Mouse (Mus musculus) neural tube, embryonic 13.5 days (tissue): ENCODE data around the gene Spi1. TPM values are rescaled to one million over a fixed set of nuclear protein-coding genes. Genes with fewer than 3 reads are reported as not detected.

Source experiments
- ATAC-seq: fragments of 200-750 bp; cut with Nextera tagmentation; 2 replicates; pipeline ENCODE4 v1.8.0; 2017; ENCODE audit warnings: low read depth, mild to moderate bottlenecking, moderate TSS enrichment, moderate library complexity
- H3K27ac ChIP-seq: fragments of 300-500 bp; sonication (generic); replicated peaks from 2 replicates; pipeline ENCODE4 v1.5.1; 2015; ENCODE audit warnings: moderate library complexity, mild to moderate bottlenecking, inconsistent platforms
- H3K27me3 ChIP-seq: fragments of 300-500 bp; sonication (generic); 2 replicates; pipeline ENCODE4 v1.6.1; 2015; ENCODE audit warnings: mild to moderate bottlenecking, inconsistent platforms
- H3K36me3 ChIP-seq: fragments of 300-500 bp; sonication (generic); 2 replicates; pipeline ENCODE4 v1.6.1; 2015; ENCODE audit warnings: mild to moderate bottlenecking, inconsistent platforms
- H3K4me1 ChIP-seq: fragments of 300-500 bp; sonication (generic); replicated peaks from 2 replicates; pipeline ENCODE4 v1.6.1; 2015; ENCODE audit warnings: inconsistent platforms
- H3K4me2 ChIP-seq: fragments of 300-500 bp; sonication (generic); 2 replicates; pipeline ENCODE4 v1.6.1; 2015; ENCODE audit warnings: inconsistent platforms, mild to moderate bottlenecking, moderate library complexity
- H3K4me3 ChIP-seq: fragments of 300-500 bp; sonication (generic); 2 replicates; pipeline ENCODE4 v1.5.1; 2015; ENCODE audit warnings: mild to moderate bottlenecking, inconsistent platforms
- H3K9ac ChIP-seq: fragments of 300-500 bp; sonication (generic); 2 replicates; pipeline ENCODE4 v1.6.1; 2015; ENCODE audit warnings: moderate library complexity, mild to moderate bottlenecking, inconsistent platforms
- H3K9me3 ChIP-seq: fragments of 300-500 bp; sonication (generic); 2 replicates; pipeline ENCODE4 v1.6.1; 2016; ENCODE audit warnings: inconsistent platforms
- WGBS: fragments of 180-500 bp; shearing (Covaris S2); methylation state at CpG from one replicate; pipeline ENCODE4 v1.1.7; 2015; 5-methylcytosine and 5-hydroxymethylcytosine counted together
- polyA plus RNA-seq: library from polyadenylated mRNA; unstranded; fragments of >200 nt; fragmentation: Nextera tagmentation; extraction: Ambion mirVana; gene quantifications from 2 replicates; pipeline ENCODE4 v1.2.1, GENCODE M21; 2015

The Spi1 gene
- polyA plus RNA-seq, 1 experiment from 2014 or later = 5.2 TPM

DNA sequence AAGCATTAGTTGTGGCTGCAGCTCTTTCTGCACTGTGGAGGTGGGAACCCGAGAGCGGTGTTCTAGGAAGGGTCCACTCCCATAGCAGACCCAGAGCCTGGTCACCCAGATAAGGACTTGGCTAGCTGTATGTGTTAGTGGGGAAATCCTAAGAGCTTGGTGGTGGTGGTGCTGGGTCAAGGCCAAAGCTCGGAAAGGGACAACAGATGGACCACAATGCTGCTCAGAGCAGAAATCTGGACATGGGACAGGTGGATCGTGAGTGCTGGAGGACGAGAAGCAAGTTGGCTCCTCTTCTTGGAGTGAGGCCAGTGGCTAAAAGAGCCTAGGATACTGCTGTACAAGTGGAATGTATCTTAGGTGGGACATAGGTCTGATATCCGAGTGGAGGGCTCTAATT is 37.4 kb downstream of the Spi1 start:
- WGBS = 88% methylated on average over 6 of the region's 6 CpGs

GRCm38 (mm10) chr2:91120261-91120671 is 38.1 kb downstream of the Spi1 start:
- Histone ChIP-seq H3K4me3 (no peak overlapping the region), H3K9ac (no peak overlapping the region), H3K4me2 (no peak overlapping the region), H3K27me3 (peaks cover 6% of the 10 kb centered on the region; the same call in 1 of the 2 replicates), H3K27ac (no peak overlapping the region), H3K36me3 (no peaks in the 10 kb centered on the region), H3K9me3 (no peaks in the 10 kb centered on the region), H3K4me1 (peaks cover 4% of the 10 kb centered on the region)
- ATAC-seq = no peak
- WGBS = 70% methylated on average over 6 of the region's 6 CpGs

More for the DNA sequence above, 37.4 kb downstream of the Spi1 start:
- H3K4me1 ChIP-seq = peaks cover 8% of the 10 kb centered on the region
- peaks cover 6% of the 10 kb centered on the region; the same call in 1 of the 2 replicates for H3K27me3 ChIP-seq
- H3K27ac ChIP-seq = no peak overlapping the region
- no peaks in the 10 kb centered on the region for H3K36me3 ChIP-seq
- no peak overlapping the region for H3K9ac ChIP-seq
- no peak overlapping the region for H3K4me3 ChIP-seq
- H3K9me3 ChIP-seq = no peaks in the 10 kb centered on the region
- no peak overlapping the region for H3K4me2 ChIP-seq
- no peak for ATAC-seq

DNA sequence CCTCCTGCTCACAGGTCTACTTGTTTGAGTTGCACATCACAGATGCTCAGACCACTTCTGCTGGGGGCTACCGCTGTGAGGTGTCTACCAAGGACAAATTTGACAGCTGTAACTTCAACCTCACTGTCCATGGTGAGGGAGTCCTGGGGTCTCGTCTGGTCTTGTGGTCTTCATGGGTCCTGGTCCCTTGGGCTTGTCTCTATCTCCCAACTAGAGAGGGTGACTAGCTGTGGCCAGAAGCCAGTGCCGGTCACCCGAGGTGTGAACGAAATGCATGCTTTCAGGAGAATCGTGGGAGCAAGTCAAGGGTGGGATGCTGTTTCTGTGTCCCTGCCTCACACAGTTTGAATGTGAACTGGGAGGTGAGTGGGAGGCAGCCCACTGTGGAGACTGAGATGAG is 38.8 kb downstream of the Spi1 start:
- no peak overlapping the region for H3K9ac ChIP-seq
- no peak overlapping the region for H3K27ac ChIP-seq
- peaks cover 2% of the 10 kb centered on the region; the same call in 1 of the 2 replicates for H3K27me3 ChIP-seq
- H3K4me3 ChIP-seq = no peak overlapping the region
- no peaks in the 10 kb centered on the region for H3K9me3 ChIP-seq
- ATAC-seq = no peak
- H3K36me3 ChIP-seq = no peaks in the 10 kb centered on the region
- WGBS = 86% methylated on average over 6 of the region's 6 CpGs
- H3K4me2 ChIP-seq = no peak overlapping the region
- no peaks in the 10 kb centered on the region for H3K4me1 ChIP-seq

- no peaks in the 10 kb centered on the region for H3K9me3 ChIP-seq
- ATAC-seq = no peak
- no peaks in the 10 kb centered on the region; the same call in 1 of the 2 replicates for H3K27me3 ChIP-seq
- 76% methylated on average over 8 of the region's 8 CpGs for WGBS
- H3K36me3 ChIP-seq = no peaks in the 10 kb centered on the region
- no peak overlapping the region for H3K9ac ChIP-seq
- H3K4me3 ChIP-seq = no peak overlapping the region
- H3K4me2 ChIP-seq = no peak overlapping the region
- no peaks in the 10 kb centered on the region for H3K4me1 ChIP-seq
- H3K27ac ChIP-seq = no peak overlapping the region
These were observed 39.3 kb downstream of the Spi1 start for GRCm38 (mm10) chr2:91121497-91121896.

GRCm38 (mm10) chr2:91123521-91123920 is 41.3 kb downstream of the Spi1 start:
- ATAC-seq = no peak
- no peak overlapping the region for H3K4me3 ChIP-seq
- 85% methylated on average over 6 of the region's 6 CpGs for WGBS

GRCm38 (mm10) chr2:91125101-91125500 is 42.9 kb downstream of the Spi1 start:
- H3K4me2 ChIP-seq = no peak overlapping the region
- no peak overlapping the region for H3K27ac ChIP-seq
- no peaks in the 10 kb centered on the region for H3K36me3 ChIP-seq
- no peak overlapping the region for H3K9ac ChIP-seq
- H3K27me3 ChIP-seq = no peaks in the 10 kb centered on the region; the same call in 1 of the 2 replicates
- WGBS = 85% methylated on average over 10 of the region's 10 CpGs
- no peaks in the 10 kb centered on the region for H3K4me1 ChIP-seq
- ATAC-seq = no peak
- no peaks in the 10 kb centered on the region for H3K9me3 ChIP-seq
- no peak overlapping the region for H3K4me3 ChIP-seq

More at GRCm38 (mm10) chr2:91123521-91123920, 41.3 kb downstream of the Spi1 start:
- H3K36me3 ChIP-seq = no peaks in the 10 kb centered on the region
- no peak overlapping the region for H3K9ac ChIP-seq
- no peaks in the 10 kb centered on the region for H3K9me3 ChIP-seq
- H3K27ac ChIP-seq = no peak overlapping the region
- no peaks in the 10 kb centered on the region; the same call in 1 of the 2 replicates for H3K27me3 ChIP-seq
- H3K4me1 ChIP-seq = no peaks in the 10 kb centered on the region
- no peak overlapping the region for H3K4me2 ChIP-seq

GRCm38 (mm10) chr2:91128761-91129160 is 46.6 kb downstream of the Spi1 start:
- no peaks in the 10 kb centered on the region for H3K27me3 ChIP-seq
- WGBS = 89% methylated on average over 5 of the region's 5 CpGs
- H3K4me2 ChIP-seq = no peak overlapping the region
- H3K4me1 ChIP-seq = no peaks in the 10 kb centered on the region
- no peaks in the 10 kb centered on the region for H3K36me3 ChIP-seq
- H3K4me3 ChIP-seq = no peak overlapping the region
- no peak for ATAC-seq
- no peak overlapping the region for H3K27ac ChIP-seq
- no peaks in the 10 kb centered on the region for H3K9me3 ChIP-seq
- H3K9ac ChIP-seq = no peak overlapping the region

GRCm38 (mm10) chr2:91130126-91130525 is 47.9 kb downstream of the Spi1 start:
- no peak overlapping the region for H3K4me3 ChIP-seq
- H3K27ac ChIP-seq = no peak overlapping the region
- WGBS = 94% methylated on average over 6 of the region's 6 CpGs
- no peak for ATAC-seq
- H3K9ac ChIP-seq = no peak overlapping the region
- no peaks in the 10 kb centered on the region for H3K9me3 ChIP-seq
- H3K27me3 ChIP-seq = no peaks in the 10 kb centered on the region
- no peak overlapping the region for H3K4me2 ChIP-seq
- no peaks in the 10 kb centered on the region for H3K36me3 ChIP-seq
- no peaks in the 10 kb centered on the region for H3K4me1 ChIP-seq

- WGBS = 92% methylated on average over 15 of the region's 15 CpGs
- Histone ChIP-seq H3K27ac (no peak overlapping the region), H3K4me1 (no peaks in the 10 kb centered on the region), H3K4me2 (no peak overlapping the region), H3K27me3 (no peaks in the 10 kb centered on the region), H3K9ac (no peak overlapping the region), H3K36me3 (no peaks in the 10 kb centered on the region), H3K9me3 (no peaks in the 10 kb centered on the region), H3K4me3 (no peak overlapping the region)
- ATAC-seq = no peak
These were observed 49.1 kb downstream of the Spi1 start for GRCm38 (mm10) chr2:91131251-91131650.

GRCm38 (mm10) chr2:91132035-91132434 is 49.8 kb downstream of the Spi1 start:
- H3K4me2 ChIP-seq = no peak overlapping the region
- H3K4me3 ChIP-seq = no peak overlapping the region
- no peaks in the 10 kb centered on the region for H3K27me3 ChIP-seq
- H3K4me1 ChIP-seq = no peaks in the 10 kb centered on the region
- no peak for ATAC-seq
- WGBS = 86% methylated on average over 3 of the region's 3 CpGs
- H3K9me3 ChIP-seq = no peaks in the 10 kb centered on the region
- no peak overlapping the region for H3K9ac ChIP-seq
- no peak overlapping the region for H3K27ac ChIP-seq
- H3K36me3 ChIP-seq = peaks cover 7% of the 10 kb centered on the region

DNA sequence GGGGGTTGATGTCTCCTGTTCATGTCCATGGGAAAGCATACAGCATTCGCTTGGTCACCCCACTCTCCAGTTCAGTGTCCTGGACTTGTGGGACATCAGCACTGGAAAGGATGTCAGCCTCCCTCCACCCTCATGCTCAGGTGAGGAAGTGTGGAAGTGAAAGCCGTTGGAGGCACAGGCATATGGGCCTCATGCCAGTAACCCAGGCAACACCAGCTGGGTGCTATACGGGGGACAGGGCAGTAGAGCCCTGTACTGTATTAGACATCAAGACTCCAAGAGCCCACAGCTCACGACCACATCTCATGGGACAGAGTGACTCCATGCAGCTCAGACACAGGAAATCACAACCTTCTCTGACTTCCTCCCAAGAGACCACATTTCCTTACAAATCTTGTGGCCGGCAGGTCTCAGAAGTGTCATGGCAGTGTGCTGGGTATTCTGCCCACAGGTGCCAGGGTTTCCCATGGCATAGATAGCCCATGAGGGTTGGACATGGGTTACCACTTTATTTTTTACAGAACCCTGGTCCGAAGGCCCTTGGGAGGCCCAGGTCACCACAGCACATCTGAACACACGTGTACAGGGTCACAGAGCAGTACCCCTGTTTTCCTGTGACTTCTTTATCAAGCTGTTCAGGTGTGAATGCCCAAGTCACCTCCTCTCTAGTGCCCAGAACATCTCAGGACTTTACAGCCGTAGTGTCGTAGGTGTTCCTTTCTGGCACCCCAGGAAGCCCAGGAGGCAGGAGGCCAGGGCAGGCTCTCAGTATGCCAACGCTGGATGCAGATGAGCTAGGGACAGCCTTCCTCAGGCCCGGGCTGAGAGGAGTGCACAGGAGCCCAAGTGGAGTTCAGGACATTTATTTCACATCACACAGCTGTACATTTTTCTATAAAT is 54.6 kb downstream of the Spi1 start:
- WGBS = 84% methylated on average over 11 of the region's 11 CpGs

GRCm38 (mm10) chr2:91137481-91137880 is 55.3 kb downstream of the Spi1 start:
- Histone ChIP-seq H3K4me2 (no peak overlapping the region), H3K4me3 (no peak overlapping the region), H3K9ac (no peak overlapping the region), H3K36me3 (peaks cover 59% of the 10 kb centered on the region), H3K4me1 (no peaks in the 10 kb centered on the region), H3K27ac (no peak overlapping the region), H3K9me3 (no peaks in the 10 kb centered on the region), H3K27me3 (no peaks in the 10 kb centered on the region)
- no peak for ATAC-seq
- WGBS = 81% methylated on average over 6 of the region's 6 CpGs

More for the DNA sequence above, 54.6 kb downstream of the Spi1 start:
- Histone ChIP-seq H3K4me1 (no peaks in the 10 kb centered on the region), H3K36me3 (peaks cover 52% of the 10 kb centered on the region), H3K4me3 (no peak overlapping the region), H3K27ac (no peak overlapping the region), H3K27me3 (no peaks in the 10 kb centered on the region), H3K9ac (no peak overlapping the region), H3K4me2 (no peak overlapping the region), H3K9me3 (no peaks in the 10 kb centered on the region)
- no peak for ATAC-seq
